Mouse (Mus musculus) heart, adult 18-20 months (tissue): ENCODE measurements at regions not wholly inside any gene's neighbourhood (a gene's known extent, or its start where the extent isn't known, plus 50 kb on each side); places are given as distances from the start of the nearest gene placed in this dataset.
A peak's percentile ranks its signal among the peaks of the same experiment; 100 is the strongest.
"Not testable (repeated sequence)": the region's sequence is repeated elsewhere in the genome, so short reads cannot be mapped to it uniquely, and the experiment has no call there.

Experiments used
- DNase-seq, 2 experiments: peaks; one replicate each; pipeline ENCODE4 v3.0.0; 2021 to 2022; ENCODE audit warnings: mixed read lengths in 1 of 2

GRCm38 (mm10) chr11:13040584-13040983, 575.8 kb upstream of the Cobl start:
- DNase-seq = no peak

GRCm38 (mm10) chr11:13032464-13032863, 567.7 kb upstream of the Cobl start:
- peak; percentile 34 to 64 for DNase-seq

GRCm38 (mm10) chr11:13008838-13009237, 544.1 kb upstream of the Cobl start:
- DNase-seq = not testable (repeated sequence)

- DNase-seq = not testable (repeated sequence)
Observed at GRCm38 (mm10) chr11:13006461-13006961, 541.8 kb upstream of the Cobl start.

GRCm38 (mm10) chr11:13005228-13005627, 540.5 kb upstream of the Cobl start:
- DNase-seq = no peak

GRCm38 (mm10) chr11:12999279-12999678, 534.5 kb upstream of the Cobl start:
- DNase-seq = no peak
